Mouse (Mus musculus) layer of hippocampus, adult 18-20 months (tissue): ENCODE measurements at regions not wholly inside any gene's neighbourhood (a gene's known extent, or its start where the extent isn't known, plus 50 kb on each side); places are given as distances from the start of the nearest gene placed in this dataset.

ENCODE experiments used
- DNase-seq, 2 experiments: peaks; one replicate each; pipeline ENCODE4 v3.0.0; 2022; ENCODE audit warnings: low spot score in 2 of 2

- DNase-seq = no peak
These were observed 308.0 kb downstream of the Gbe1 start for GRCm38 (mm10) chr16:70621750-70622149.

- no peak for DNase-seq
These were observed 330.0 kb downstream of the Gbe1 start for GRCm38 (mm10) chr16:70643630-70644264.

DNA sequence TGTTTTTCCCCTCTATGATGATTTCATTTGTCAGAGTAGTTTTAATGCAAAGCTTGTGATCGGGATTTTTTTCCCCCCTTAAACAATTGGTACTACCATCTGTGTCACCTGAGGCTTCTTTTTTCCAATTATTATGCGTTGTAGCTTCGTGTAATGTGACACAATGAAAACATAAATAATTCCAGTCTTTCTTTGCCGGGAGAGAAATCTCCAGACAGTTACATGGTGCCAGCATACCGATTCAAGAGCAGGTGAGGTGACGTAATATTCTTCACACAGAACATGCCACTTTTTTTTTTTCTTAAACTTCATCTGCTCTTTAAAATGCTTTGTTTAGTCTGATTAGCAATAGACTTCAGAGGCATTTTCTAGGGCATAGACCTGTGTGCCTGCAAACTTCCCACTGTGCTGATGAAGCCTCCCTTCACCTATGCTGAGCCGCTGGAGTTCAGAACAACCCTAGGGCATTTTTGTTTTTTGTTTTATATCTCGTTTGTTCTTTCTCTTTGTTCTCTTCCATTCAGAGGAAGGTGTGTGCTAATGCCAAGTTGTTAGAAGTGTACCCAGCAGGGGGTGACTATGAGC is 331.0 kb downstream of the Gbe1 start:
- DNase-seq = no peak

DNA sequence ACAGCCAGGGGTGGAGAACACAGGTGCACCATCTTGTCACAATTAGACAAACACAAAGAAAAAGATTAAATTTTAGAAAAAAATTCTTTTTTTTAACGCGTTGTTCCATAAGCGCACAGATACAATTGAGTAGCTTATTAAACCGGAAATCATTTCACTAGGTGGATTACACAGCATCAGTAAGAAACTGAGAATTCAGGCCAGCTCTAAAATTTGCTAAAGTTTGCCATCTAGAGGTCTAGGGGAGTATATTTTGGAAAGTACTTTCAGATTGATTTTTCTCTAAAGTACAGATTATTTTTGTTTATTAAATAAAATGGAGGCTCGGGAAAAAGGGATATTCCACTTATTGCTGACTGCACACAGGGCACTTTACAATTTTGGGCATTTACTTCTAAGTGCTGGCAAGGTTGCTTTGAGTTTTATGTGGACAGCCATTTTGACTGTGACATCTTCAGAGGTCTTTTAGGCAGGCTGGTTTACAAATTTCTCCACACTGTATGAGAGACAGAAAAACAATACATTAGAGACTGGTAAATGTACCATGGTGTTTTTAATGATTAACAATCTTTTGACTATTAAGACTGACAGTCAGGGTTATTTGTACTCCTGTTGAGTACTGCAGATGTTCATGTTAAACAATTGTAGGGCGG is 340.8 kb downstream of the Gbe1 start:
- peak in 1 of 2 experiments; percentile 21 for DNase-seq

DNA sequence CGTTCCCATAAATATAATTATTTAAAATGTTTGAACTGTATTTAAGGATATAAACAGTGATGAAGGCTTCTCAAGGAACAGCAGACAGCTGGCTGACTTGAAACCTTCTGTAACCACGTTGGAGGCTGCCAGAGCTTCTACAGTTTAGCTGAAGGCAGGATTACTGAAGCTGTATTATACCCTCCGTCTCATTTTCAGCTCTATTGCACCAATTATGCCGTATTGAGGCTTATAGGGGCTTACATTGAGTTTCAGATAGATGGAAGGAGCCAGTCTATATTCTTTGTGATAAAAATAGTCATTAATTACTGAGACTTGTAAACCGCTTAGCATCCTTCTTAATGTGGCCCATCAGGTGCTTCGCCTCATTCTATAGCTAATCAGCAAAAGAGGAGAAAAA is 376.1 kb downstream of the Gbe1 start:
- DNase-seq = peak in 1 of 2 experiments; percentile 3

- peak in 1 of 2 experiments; percentile 5 for DNase-seq
These were observed 411.1 kb downstream of the Gbe1 start for GRCm38 (mm10) chr16:70724722-70725284.

DNA sequence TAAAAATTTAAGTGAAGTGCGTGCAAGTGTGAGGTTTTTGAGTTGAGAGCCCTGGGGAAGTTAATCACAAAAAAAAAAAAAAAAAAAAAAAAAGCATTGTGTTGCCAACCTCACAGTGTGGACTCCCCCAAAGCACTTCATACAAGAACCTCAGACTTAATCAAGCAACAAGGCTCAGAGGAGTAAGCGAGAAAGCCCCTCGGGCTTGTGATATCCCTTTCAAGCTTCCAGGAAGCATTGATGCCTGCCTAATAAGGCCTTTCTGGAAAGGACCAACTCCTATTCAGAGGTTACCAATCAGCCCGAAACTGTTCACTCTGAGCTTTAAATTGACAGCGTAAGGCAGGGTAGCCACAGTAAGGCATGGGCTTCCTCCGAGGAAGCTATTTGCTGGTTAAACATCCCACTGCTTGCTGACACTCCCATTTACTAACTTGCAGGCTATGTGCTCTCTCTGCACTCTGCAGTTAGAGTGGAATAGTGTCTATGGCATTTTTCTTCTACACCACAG is 411.6 kb downstream of the Gbe1 start:
- no peak for DNase-seq

DNA sequence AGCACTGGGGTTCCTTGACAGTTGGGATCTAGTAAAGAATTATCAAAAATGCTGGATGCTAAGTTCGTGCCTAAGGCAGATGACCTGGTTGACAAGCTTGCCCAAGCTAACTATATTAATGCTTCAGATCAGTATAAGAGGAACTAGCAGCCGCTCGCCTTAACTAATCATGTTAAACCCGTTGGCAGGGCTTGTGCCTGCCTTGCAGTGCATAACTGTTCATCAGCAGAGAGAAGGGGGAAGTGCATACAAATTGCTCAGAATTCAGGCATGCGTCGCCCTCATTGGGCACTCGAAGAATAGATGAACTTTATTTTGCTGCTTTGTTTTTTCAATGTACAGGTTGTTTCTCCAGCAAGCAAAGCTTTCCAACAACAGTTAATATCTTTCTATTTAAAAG is 419.3 kb downstream of the Gbe1 start:
- DNase-seq = no peak

GRCm38 (mm10) chr16:70740046-70740445 is 426.3 kb downstream of the Gbe1 start:
- no peak for DNase-seq

GRCm38 (mm10) chr16:70754228-70754627 is 440.5 kb downstream of the Gbe1 start:
- no peak for DNase-seq

GRCm38 (mm10) chr16:70798061-70798460 is 484.3 kb downstream of the Gbe1 start:
- no peak for DNase-seq

DNA sequence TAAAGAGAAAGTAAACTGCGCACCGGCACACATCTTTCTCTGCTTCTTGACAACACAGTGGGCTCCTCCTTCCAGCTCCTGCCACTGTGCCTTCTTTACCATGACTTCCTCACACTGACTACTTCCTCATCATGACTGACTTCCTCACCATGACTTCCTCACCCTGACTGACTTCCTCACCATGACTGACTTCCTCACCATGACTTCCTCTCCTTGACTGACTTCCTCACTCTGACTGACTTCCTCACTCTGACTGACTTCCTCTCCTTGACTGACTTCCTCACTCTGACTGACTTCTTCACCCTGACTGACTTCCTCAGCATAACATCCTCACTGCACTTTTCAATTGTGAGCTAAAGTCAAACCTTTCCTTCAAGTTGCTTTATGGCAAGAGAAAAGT is 489.8 kb downstream of the Gbe1 start:
- no peak for DNase-seq

DNA sequence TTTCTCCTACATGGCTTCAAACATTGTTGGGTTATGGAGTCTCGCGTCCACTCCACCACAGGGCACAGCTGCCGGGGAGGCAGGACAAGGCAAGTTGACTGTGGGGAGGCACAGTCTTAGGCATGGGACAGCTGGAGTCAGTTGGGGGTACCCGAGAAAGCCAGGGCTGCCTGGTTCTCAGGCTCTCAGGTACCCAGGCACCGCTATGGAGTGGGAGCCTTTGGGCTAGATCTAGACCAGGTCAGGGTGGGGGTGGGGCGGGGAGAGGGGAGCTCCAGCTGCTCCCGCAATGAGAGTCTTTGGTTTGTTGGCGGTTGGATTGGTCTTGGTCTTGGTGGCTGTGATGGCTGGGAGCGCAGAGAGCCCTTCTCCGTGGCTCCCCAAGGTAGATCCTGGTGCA is 512.2 kb downstream of the Gbe1 start:
- DNase-seq = no peak

DNA sequence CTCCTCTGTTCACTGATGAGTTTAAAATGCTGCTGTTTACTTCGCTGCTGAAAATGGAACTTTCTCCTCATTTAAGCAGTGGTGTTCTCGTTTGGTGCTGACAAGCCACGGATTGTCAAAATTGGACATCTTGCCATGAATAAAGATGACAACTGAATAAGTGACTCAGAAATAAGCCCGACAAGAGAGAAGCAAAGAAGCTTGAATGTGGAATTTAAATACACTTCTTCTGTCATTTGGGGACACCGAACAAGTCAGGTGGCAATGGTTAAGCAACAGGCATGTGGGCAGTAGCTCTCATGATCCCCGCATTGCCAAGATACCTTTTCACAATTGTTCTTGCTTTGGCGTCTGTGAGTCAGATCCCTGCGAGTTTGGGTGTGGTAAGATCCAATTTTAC is 521.3 kb downstream of the Gbe1 start:
- DNase-seq = peak in 1 of 2 experiments; percentile 42

- peak in 1 of 2 experiments; percentile 44 for DNase-seq
These were observed 524.4 kb downstream of the Gbe1 start for GRCm38 (mm10) chr16:70838139-70838538.

GRCm38 (mm10) chr16:70868241-70868640 is 554.5 kb downstream of the Gbe1 start:
- peak in 1 of 2 experiments; percentile 54 for DNase-seq

GRCm38 (mm10) chr16:70869205-70869604 is 555.5 kb downstream of the Gbe1 start:
- peak in 1 of 2 experiments; percentile 14 for DNase-seq

DNA sequence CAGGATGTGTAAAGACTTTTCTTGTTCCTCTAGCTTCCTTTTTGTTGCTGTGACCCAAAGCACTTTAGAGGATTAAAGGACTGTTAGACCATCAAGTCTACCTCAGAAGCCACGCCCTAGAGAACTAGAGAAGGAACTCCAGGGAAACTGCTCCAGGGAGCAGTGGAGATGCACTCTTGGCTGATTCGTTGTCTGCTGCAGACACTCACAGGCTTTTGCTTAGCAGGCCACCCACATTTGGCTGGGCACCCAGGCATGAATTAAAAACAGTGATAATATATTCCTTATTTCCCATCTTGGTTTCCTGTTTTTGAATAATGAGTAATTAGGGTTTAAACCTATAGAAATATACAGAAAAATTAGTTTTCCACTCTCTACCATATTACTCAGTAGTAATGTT is 560.3 kb downstream of the Gbe1 start:
- no peak for DNase-seq

GRCm38 (mm10) chr16:70880678-70881077 is 566.9 kb downstream of the Gbe1 start:
- peak in 1 of 2 experiments; percentile 12 for DNase-seq

- DNase-seq = peak in 1 of 2 experiments; percentile 26
These were observed 567.5 kb downstream of the Gbe1 start for GRCm38 (mm10) chr16:70881098-70881850.

DNA sequence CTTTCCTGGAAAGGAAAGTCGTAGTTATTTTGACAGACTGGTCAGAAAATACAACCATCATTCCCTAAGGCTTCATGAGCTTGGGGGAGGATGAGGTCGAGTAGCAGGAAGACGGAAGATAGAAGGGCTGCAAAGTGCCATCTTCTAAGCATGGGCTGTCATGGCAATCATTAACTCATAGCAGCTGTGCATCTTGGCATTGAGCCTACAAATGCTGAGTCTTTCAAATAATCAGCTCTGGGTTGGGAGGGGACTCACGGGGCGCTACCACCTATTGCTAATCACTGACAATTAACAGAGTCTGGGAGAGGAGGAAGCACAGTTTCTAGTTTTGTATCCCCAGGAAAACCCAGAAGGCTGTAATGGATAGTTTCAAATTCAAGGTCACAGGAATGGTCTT is 586.3 kb downstream of the Gbe1 start:
- DNase-seq = no peak
